Mouse (Mus musculus) thymus, adult 18-20 months (tissue): ENCODE results near the gene Senp6.
"Not testable (repeated sequence)": the region's sequence is repeated elsewhere in the genome, so short reads cannot be mapped to it uniquely, and the experiment has no call there.

Experiments used
- DNase-seq, 2 experiments: peaks; one replicate each; pipeline ENCODE4 v3.0.0; 2022; ENCODE audit warnings: mixed read lengths in 2 of 2

Senp6 gene

GRCm38 (mm10) chr9:80080941-80081340 lies 14.2 kb downstream of the Senp6 start:
- peak in 1 of 2 experiments; percentile 38 for DNase-seq

- DNase-seq = no peak
Measured at GRCm38 (mm10) chr9:80084429-80085092, 17.9 kb downstream of the Senp6 start.

- DNase-seq = no peak
Measured at GRCm38 (mm10) chr9:80085665-80086064, 19.0 kb downstream of the Senp6 start.

GRCm38 (mm10) chr9:80086272-80086966 lies 19.7 kb downstream of the Senp6 start:
- DNase-seq = not testable (repeated sequence)

GRCm38 (mm10) chr9:80089409-80089808 lies 22.7 kb downstream of the Senp6 start:
- DNase-seq = no peak

GRCm38 (mm10) chr9:80096325-80096724 lies 29.6 kb downstream of the Senp6 start:
- DNase-seq = no peak

GRCm38 (mm10) chr9:80145992-80146587 lies 79.4 kb downstream of the Senp6 start:
- DNase-seq = no peak

- no peak for DNase-seq
Measured at GRCm38 (mm10) chr9:80149594-80149993, 82.9 kb downstream of the Senp6 start.

- DNase-seq = no peak
Measured at GRCm38 (mm10) chr9:80155277-80155676, 88.6 kb downstream of the Senp6 start.

GRCm38 (mm10) chr9:80156780-80157179 lies 90.1 kb downstream of the Senp6 start:
- DNase-seq = no peak

- DNase-seq = no peak
Measured at GRCm38 (mm10) chr9:80157840-80158465, 91.2 kb downstream of the Senp6 start.

GRCm38 (mm10) chr9:80158937-80159336 lies 92.2 kb downstream of the Senp6 start:
- DNase-seq = no peak

- DNase-seq = no peak
Measured at GRCm38 (mm10) chr9:80161451-80161850, 94.7 kb downstream of the Senp6 start.

- DNase-seq = no peak
Measured at GRCm38 (mm10) chr9:80163126-80163723, 96.5 kb downstream of the Senp6 start.

- DNase-seq = no peak
Measured at GRCm38 (mm10) chr9:80164191-80164590, 97.5 kb downstream of the Senp6 start.

GRCm38 (mm10) chr9:80164611-80165474 lies 98.1 kb downstream of the Senp6 start, which contains the start of gene Myo6:
TSS of gene Myo6 (plus strand) at chr9:80165031.
- DNase-seq = peak; percentile 73 to 74

- no peak for DNase-seq
Measured at GRCm38 (mm10) chr9:80165690-80166089, 99.0 kb downstream of the Senp6 start.

GRCm38 (mm10) chr9:80166425-80166824 lies 99.7 kb downstream of the Senp6 start:
- DNase-seq = no peak

- no peak for DNase-seq
Measured at GRCm38 (mm10) chr9:80167089-80167488, 100.4 kb downstream of the Senp6 start.

- DNase-seq = no peak
Measured at GRCm38 (mm10) chr9:80169551-80169950, 102.8 kb downstream of the Senp6 start.

- no peak for DNase-seq
Measured at GRCm38 (mm10) chr9:80171241-80171640, 104.5 kb downstream of the Senp6 start.
